8 mouse cellular contexts compared by ENCODE assay signal in the genomic region with DNA sequence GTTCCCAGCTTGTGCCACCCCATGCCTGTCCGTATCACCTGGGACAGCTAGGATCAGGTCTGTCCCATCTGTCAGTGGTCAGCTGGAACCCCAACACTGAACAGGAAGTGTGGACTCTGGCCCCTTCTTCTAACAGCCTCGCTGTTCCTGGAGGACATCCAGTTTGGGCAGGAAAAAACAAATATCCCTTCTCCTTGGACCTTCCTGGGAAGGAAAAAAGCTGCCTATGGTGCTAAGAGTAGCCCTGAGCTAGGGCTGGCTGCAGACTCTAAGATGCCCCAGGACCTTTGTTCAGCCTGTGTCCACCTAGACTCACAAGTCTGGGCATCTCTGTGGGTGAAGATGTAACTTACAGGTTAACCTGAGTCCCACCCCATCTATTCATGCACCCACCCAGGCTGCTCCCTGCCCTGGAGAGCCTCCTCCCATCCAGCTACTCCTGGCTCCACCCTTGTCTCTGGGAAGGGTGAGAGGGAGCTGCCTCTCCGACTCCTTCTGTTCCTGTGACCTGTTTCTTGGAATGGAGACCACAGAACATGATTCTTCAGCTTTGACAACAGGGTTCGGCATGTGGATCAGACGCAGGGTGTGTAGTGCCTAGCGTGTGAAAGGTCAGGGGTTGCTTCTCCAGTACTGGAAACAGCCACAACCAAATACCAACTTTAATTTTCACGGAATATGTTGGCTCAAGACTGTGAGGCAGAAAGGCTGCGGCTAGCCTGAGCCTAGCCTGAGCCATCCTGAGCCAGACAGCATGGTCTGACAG. TPM values are rescaled to one million over a fixed set of nuclear protein-coding genes. Genes with fewer than 3 reads are reported as not detected.
DNase-seq lines count a peak whose midpoint lies in the region; ATAC-seq lines count a peak whose summit lies in the region.

No protein-coding gene starts in this region.

- peak overlapping the region; percentile 38 for H3K4me3 ChIP-seq in intestine, embryonic 15.5 days (replicated peaks)
- H3K4me3 ChIP-seq in midbrain, embryonic 14.5 days (replicated peaks; ENCODE audit: low read depth, low read length): peak overlapping the region; percentile 11

- no peaks in the 10 kb centered on the region for H3K27me3 ChIP-seq in intestine, embryonic 15.5 days (replicated peaks)
- H3K27me3 ChIP-seq in midbrain, embryonic 14.5 days (ENCODE audit: control insufficient read depth, insufficient read depth, low read length): no peaks in the 10 kb centered on the region

- H3K27ac ChIP-seq in intestine, embryonic 15.5 days: peak overlapping the region; percentile 82
- no peak overlapping the region for H3K27ac ChIP-seq in midbrain, embryonic 14.5 days (replicated peaks; ENCODE audit: low read depth, low read length)

- no peaks in the 10 kb centered on the region for H3K9me3 ChIP-seq in intestine, embryonic 15.5 days
- no peaks in the 10 kb centered on the region for H3K9me3 ChIP-seq in midbrain, embryonic 14.5 days (ENCODE audit: control insufficient read depth, low read length)

- intact Hi-C loops in heart, postnatal 25 days (cut with DNase I): no loop called here

- 44% methylated on average over 8 of the region's 8 CpGs for WGBS in intestine, embryonic 15.5 days
- 63% methylated on average over 8 of the region's 8 CpGs for WGBS in midbrain, embryonic 14.5 days

- no peaks in the 10 kb centered on the region for H3K36me3 ChIP-seq in intestine, embryonic 15.5 days
- H3K36me3 ChIP-seq in midbrain, embryonic 14.5 days (ENCODE audit: control insufficient read depth, insufficient read depth, low read length): no peaks in the 10 kb centered on the region

- H3K4me2 ChIP-seq in intestine, embryonic 15.5 days (replicated peaks): peak overlapping the region; percentile 63
- H3K4me2 ChIP-seq in midbrain, embryonic 14.5 days (ENCODE audit: low read length): peak overlapping the region; percentile 39

- DNase-seq in heart, adult 11 months: peak; percentile 97
- no peak for DNase-seq in heart, postnatal 25 days (ENCODE audit: low spot score)
- DNase-seq in fibroblast of lung, adult 2 months (ENCODE audit: low read depth): peak; percentile 85
- DNase-seq in midbrain, embryonic 14.5 days: no peak
- DNase-seq in MN1 (ENCODE audit: low spot score): no peak
- no peak for DNase-seq in cerebellum, adult 18-20 months
- no peak for DNase-seq in frontal cortex, postnatal 14 days (ENCODE audit: low spot score in 2 of 2)

- no peak for ATAC-seq in intestine, embryonic 15.5 days
- ATAC-seq in midbrain, embryonic 14.5 days (ENCODE audit: low FRiP score, low TSS enrichment): no peak

- peaks cover 43% of the 10 kb centered on the region for H3K4me1 ChIP-seq in intestine, embryonic 15.5 days (replicated peaks)
- peaks cover 23% of the 10 kb centered on the region for H3K4me1 ChIP-seq in midbrain, embryonic 14.5 days (ENCODE audit: control insufficient read depth, insufficient read depth, low read length)

- H3K9ac ChIP-seq in intestine, embryonic 15.5 days: peak overlapping the region; percentile 18; the same call in 1 of the 2 replicates
- H3K9ac ChIP-seq in midbrain, embryonic 14.5 days (replicated peaks; ENCODE audit: low read length): no peak overlapping the region

RNA-seq across cellular contexts. Expression of a gene that starts 1.1 kb away (rescaled TPM):
- total RNA-seq in heart, postnatal 25 days (2021): 10 to 100 TPM; 17.7 to 31.0 TPM
- 6.3 and 6.6 TPM in 2 replicates for polyA plus RNA-seq in intestine, embryonic 15.5 days (2015; fragmentation: Nextera tagmentation; extraction: Ambion mirVana)
- 1.4 and 3.8 TPM in 2 replicates for polyA plus RNA-seq in midbrain, embryonic 14.5 days (2014; fragmentation: Nextera tagmentation; extraction: Ambion mirVana)

RNA-seq across cellular contexts. Expression of a gene that starts 10.2 kb away (rescaled TPM):
- 10 to 100 TPM; 16.0 to 17.2 TPM for total RNA-seq in heart, postnatal 25 days (2021)
- 39.7 and 44.3 TPM in 2 replicates for polyA plus RNA-seq in intestine, embryonic 15.5 days (2015; fragmentation: Nextera tagmentation; extraction: Ambion mirVana)
- 24.9 and 27.5 TPM in 2 replicates for polyA plus RNA-seq in midbrain, embryonic 14.5 days (2014; fragmentation: Nextera tagmentation; extraction: Ambion mirVana)

RNA-seq across cellular contexts. Expression of a gene that starts 27.2 kb away (rescaled TPM):
- total RNA-seq in heart, postnatal 25 days (2021): 10 to 100 TPM; 19.2 to 24.0 TPM
- 153 and 171 TPM in 2 replicates for polyA plus RNA-seq in intestine, embryonic 15.5 days (2015; fragmentation: Nextera tagmentation; extraction: Ambion mirVana)
- 1.8 and 5.5 TPM in 2 replicates for polyA plus RNA-seq in midbrain, embryonic 14.5 days (2014; fragmentation: Nextera tagmentation; extraction: Ambion mirVana)

RNA-seq across cellular contexts. Expression of a gene that starts 47.5 kb away (rescaled TPM):
- total RNA-seq in heart, postnatal 25 days (2021): 1 to 10 TPM; 5.7 to 6.3 TPM
- polyA plus RNA-seq in intestine, embryonic 15.5 days (2015; fragmentation: Nextera tagmentation; extraction: Ambion mirVana): 13.1 and 14.7 TPM in 2 replicates
- polyA plus RNA-seq in midbrain, embryonic 14.5 days (2014; fragmentation: Nextera tagmentation; extraction: Ambion mirVana): 2.6 and 4.2 TPM in 2 replicates

Comparison
In these comparisons a context has a peak if more than half of its experiments do, and no peak if none do; other contexts are left out.
1. DNase-seq: peak in heart, adult 11 months (single experiment) and fibroblast of lung, adult 2 months (single experiment); none in heart, postnatal 25 days (single experiment), midbrain, embryonic 14.5 days (single experiment), MN1 (single experiment), cerebellum, adult 18-20 months (0 of 2) and frontal cortex, postnatal 14 days (0 of 2).
2. RNA of a gene that starts 27.2 kb away (polyA plus RNA-seq): 153 to 171 TPM in intestine, embryonic 15.5 days; 1.8 to 5.5 TPM in midbrain, embryonic 14.5 days; every median in the first group is over 10 times any median in the second.